9 mouse cellular contexts compared by ENCODE assay signal in genomic region chr17:5091490-5091889, GRCm38 (mm10).
DNase-seq lines count a peak whose midpoint lies in the region; TF ChIP-seq lines count a peak whose summit lies in the region.
"Had no signal": no experiment of that assay in that cellular context is flagged by ENCODE, and none has a peak within 500 bp of the region (broad histone marks: within the 10 kb centered on the region; RNA-seq: fewer than 3 reads in every experiment).

No protein-coding gene starts in this region.

- DNase-seq in cerebellum, adult 11-12 months: peak; percentile 21
- no peak for DNase-seq in cerebellum, adult 9-11 months
- peak; percentile 35 to 59 for DNase-seq in lung, adult 18-20 months
- no peak for DNase-seq in lung, postnatal 10 days
- no peak for DNase-seq in gastrocnemius, adult 8-10 months (ENCODE audit: low spot score in 2 of 2)
- no peak for DNase-seq in left cerebral cortex, adult 8-10 months (ENCODE audit: low spot score in 2 of 2)

- peak overlapping the region; percentile 56 for H3K27ac ChIP-seq in bone marrow, adult 2 months (ENCODE audit: control insufficient read depth, insufficient read depth, low read depth, low read length, poor library complexity)

- H3K9me3 ChIP-seq in megakaryocyte, embryonic 14.5 days: no peaks in the 10 kb centered on the region

- H3K4me3 ChIP-seq in bone marrow, adult 2 months (replicated peaks; ENCODE audit: control insufficient read depth, low read depth, low read length): no peak overlapping the region
- peak overlapping the region; percentile 2 for H3K4me3 ChIP-seq in megakaryocyte, embryonic 14.5 days (replicated peaks)
- H3K4me3 ChIP-seq: myocyte had no signal

- 26% methylated on average over 16 of the region's 16 CpGs for WGBS in bone marrow, adult 2 months

- TF ChIP-seq POLR2A in bone marrow, adult 2 months (IDR thresholded peaks at IDR 0.05; ENCODE audit: borderline replicate concordance, control insufficient read depth, low read depth, low read length): no peak

- H3K27me3 ChIP-seq in megakaryocyte, embryonic 14.5 days (replicated peaks): no peaks in the 10 kb centered on the region

- peaks cover 23% of the 10 kb centered on the region for H3K36me3 ChIP-seq in megakaryocyte, embryonic 14.5 days (replicated peaks; ENCODE audit: low read length)

- H3K4me1 ChIP-seq in bone marrow, adult 2 months (ENCODE audit: control insufficient read depth, insufficient read depth, low read length): peaks cover 11% of the 10 kb centered on the region
- peaks cover 80% of the 10 kb centered on the region for H3K4me1 ChIP-seq in megakaryocyte, embryonic 14.5 days

- no peak for TF ChIP-seq CTCF in bone marrow, adult 2 months (IDR thresholded peaks at IDR 0.05; ENCODE audit: control insufficient read depth, insufficient read depth, low read length)

Comparison
In these comparisons a context has a peak if more than half of its experiments do, and no peak if none do; other contexts are left out.
1. DNase-seq: peak in cerebellum, adult 11-12 months (single experiment) and lung, adult 18-20 months (2 of 2); none in cerebellum, adult 9-11 months (single experiment), lung, postnatal 10 days (single experiment), gastrocnemius, adult 8-10 months (0 of 2) and left cerebral cortex, adult 8-10 months (0 of 2).